Mouse (Mus musculus) hindbrain, postnatal 0 days (tissue): ENCODE results near the gene Fam83f. TPM values are rescaled to one million over a fixed set of nuclear protein-coding genes. Genes with fewer than 3 reads are reported as not detected.

Experiments used
- ATAC-seq: fragments of 200-750 bp; cut with Nextera tagmentation; 2 replicates; pipeline ENCODE4 v1.8.0; 2017; ENCODE audit warnings: mild to moderate bottlenecking, moderate TSS enrichment, moderate library complexity
- DNase-seq: peaks from one replicate; pipeline ENCODE4 v3.0.0-alpha.2; 2015; ENCODE audit warnings: low spot score
- H3K27ac ChIP-seq: fragments of 300-500 bp; sonication (generic); 2 replicates; pipeline ENCODE4 v1.5.1; 2014; ENCODE audit warnings: mild to moderate bottlenecking
- H3K27me3 ChIP-seq: fragments of 300-500 bp; sonication (generic); 2 replicates; pipeline ENCODE4 v1.6.1; 2014; ENCODE audit warnings: low read length, mixed read lengths; ENCODE audit not compliant: insufficient read depth
- H3K36me3 ChIP-seq: fragments of 300-500 bp; sonication (generic); 2 replicates; pipeline ENCODE4 v1.6.1; 2014; ENCODE audit warnings: low read length, mixed read lengths; ENCODE audit not compliant: insufficient read depth
- H3K4me1 ChIP-seq: fragments of 300-500 bp; sonication (generic); 2 replicates; pipeline ENCODE4 v1.6.1; 2014; ENCODE audit warnings: antibody characterized with exemption, low read length, mixed read lengths; ENCODE audit not compliant: insufficient read depth
- H3K4me2 ChIP-seq: fragments of 300-500 bp; sonication (generic); 2 replicates; pipeline ENCODE4 v1.6.1; 2014; ENCODE audit warnings: low read depth, mild to moderate bottlenecking, low read length, moderate library complexity, mixed read lengths
- H3K4me3 ChIP-seq: fragments of 300-500 bp; sonication (generic); 2 replicates; pipeline ENCODE4 v1.5.1; 2014; ENCODE audit warnings: low read length
- H3K9ac ChIP-seq: fragments of 300-500 bp; sonication (generic); replicated peaks from 2 replicates; pipeline ENCODE4 v1.6.1; 2014; ENCODE audit warnings: mild to moderate bottlenecking, low read length, moderate library complexity, mixed read lengths
- H3K9me3 ChIP-seq: fragments of 300-500 bp; sonication (generic); 2 replicates; pipeline ENCODE4 v1.6.1; 2016; ENCODE audit warnings: low read length, mixed read lengths
- CTCF ChIP-seq: IDR thresholded peaks from 2 replicates; pipeline ENCODE4 v1.5.1; 2016; ENCODE audit warnings: antibody characterized with exemption, control low read depth, low read depth
- WGBS: fragments of 180-500 bp; shearing (Covaris S2); extraction: QIAGEN DNeasy Blood & Tissue Kit; methylation state at CpG from one replicate; pipeline ENCODE4 v1.1.7; 2014; 5-methylcytosine and 5-hydroxymethylcytosine counted together
- polyA plus RNA-seq: library from polyadenylated mRNA; unstranded; fragments of >200 nt; fragmentation: Nextera tagmentation; extraction: Ambion mirVana; gene quantifications from 2 replicates; pipeline ENCODE4 v1.2.1, GENCODE M21; 2015
- total RNA-seq: library from RNA; depleted of rRNA; stranded (reverse); fragments of >200 nt; gene quantifications from 2 replicates; pipeline ENCODE4 v1.2.3, GENCODE M21; 2014

Fam83f gene
- total and polyA plus RNA-seq, 2 experiments from 2014 or later: 0.33 to 0.94 TPM

GRCm38 (mm10) chr15:80632280-80632893 is 39.3 kb upstream of the Fam83f start:
- DNase-seq: no peak

GRCm38 (mm10) chr15:80634391-80635193 is 37.1 kb upstream of the Fam83f start:
- ATAC-seq (no peak), DNase-seq (peak; percentile 78)
- no peak overlapping the region for H3K4me3 ChIP-seq
- H3K27me3 ChIP-seq: no peaks in the 10 kb centered on the region
- no peak overlapping the region for H3K27ac ChIP-seq
- no peak overlapping the region for H3K9ac ChIP-seq
- no peaks in the 10 kb centered on the region for H3K9me3 ChIP-seq
- 64% methylated on average over 11 of the region's 11 CpGs for WGBS
- no peak overlapping the region for H3K4me2 ChIP-seq
- no peaks in the 10 kb centered on the region for H3K36me3 ChIP-seq
- no peaks in the 10 kb centered on the region for H3K4me1 ChIP-seq
- peak; percentile 67 for TF ChIP-seq CTCF

More at GRCm38 (mm10) chr15:80632280-80632893, 39.3 kb upstream of the Fam83f start:
- H3K27me3 ChIP-seq: no peaks in the 10 kb centered on the region
- 91% methylated on average over 13 of the region's 13 CpGs for WGBS
- H3K4me2 ChIP-seq: no peak overlapping the region
- H3K4me1 ChIP-seq: no peaks in the 10 kb centered on the region
- H3K27ac ChIP-seq: no peak overlapping the region
- no peak overlapping the region for H3K9ac ChIP-seq
- no peaks in the 10 kb centered on the region for H3K9me3 ChIP-seq
- no peak for TF ChIP-seq CTCF
- no peaks in the 10 kb centered on the region for H3K36me3 ChIP-seq
- ATAC-seq: no peak
- H3K4me3 ChIP-seq: no peak overlapping the region

- 54% methylated on average over 13 of the region's 13 CpGs for WGBS
- Histone ChIP-seq H3K4me2 (no peak overlapping the region), H3K4me3 (no peak overlapping the region), H3K27ac (no peak overlapping the region), H3K9me3 (no peaks in the 10 kb centered on the region), H3K36me3 (no peaks in the 10 kb centered on the region), H3K27me3 (no peaks in the 10 kb centered on the region), H3K4me1 (no peaks in the 10 kb centered on the region), H3K9ac (no peak overlapping the region)
- DNase-seq: no peak
- ATAC-seq: no peak
- no peak for TF ChIP-seq CTCF
Measured at GRCm38 (mm10) chr15:80636757-80637372, 34.8 kb upstream of the Fam83f start.

DNA sequence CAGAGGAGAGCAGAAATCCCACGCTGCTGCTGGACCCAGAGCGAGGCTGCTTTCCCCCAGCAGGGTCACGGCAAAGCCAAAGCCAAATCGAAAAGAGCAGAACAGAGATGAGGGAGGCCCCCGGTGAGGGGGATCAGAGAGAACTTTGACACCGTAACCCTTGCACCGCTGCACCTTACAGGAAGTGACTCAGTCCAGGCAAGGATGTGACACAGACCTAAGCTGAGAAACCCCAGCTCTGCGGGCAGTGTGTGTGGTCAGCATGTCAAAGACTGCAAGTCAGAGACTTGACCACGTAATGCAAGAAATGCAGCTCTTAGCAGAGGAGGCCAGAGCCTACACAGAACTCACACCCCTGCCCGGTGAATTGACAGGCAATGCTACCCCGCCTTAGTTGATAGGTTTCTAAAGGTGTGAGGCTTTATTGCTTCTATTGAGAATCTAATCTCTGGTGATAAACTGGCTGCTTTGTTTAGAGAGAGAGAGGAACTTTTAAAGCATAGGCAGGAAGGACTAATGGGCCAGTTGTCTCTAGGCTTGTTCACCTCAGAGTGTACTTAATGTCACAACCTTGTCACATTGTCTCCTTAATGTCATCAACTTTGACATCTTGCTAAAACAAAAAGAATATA is 32.5 kb upstream of the Fam83f start:
- no peak overlapping the region for H3K27ac ChIP-seq
- no peaks in the 10 kb centered on the region for H3K4me1 ChIP-seq
- DNase-seq (no peak), ATAC-seq (no peak)
- no peak overlapping the region for H3K4me2 ChIP-seq
- H3K9ac ChIP-seq: no peak overlapping the region
- no peaks in the 10 kb centered on the region for H3K27me3 ChIP-seq
- H3K9me3 ChIP-seq: no peaks in the 10 kb centered on the region
- TF ChIP-seq CTCF: no peak
- 73% methylated on average over 11 of the region's 11 CpGs for WGBS
- H3K4me3 ChIP-seq: no peak overlapping the region
- no peaks in the 10 kb centered on the region for H3K36me3 ChIP-seq

DNA sequence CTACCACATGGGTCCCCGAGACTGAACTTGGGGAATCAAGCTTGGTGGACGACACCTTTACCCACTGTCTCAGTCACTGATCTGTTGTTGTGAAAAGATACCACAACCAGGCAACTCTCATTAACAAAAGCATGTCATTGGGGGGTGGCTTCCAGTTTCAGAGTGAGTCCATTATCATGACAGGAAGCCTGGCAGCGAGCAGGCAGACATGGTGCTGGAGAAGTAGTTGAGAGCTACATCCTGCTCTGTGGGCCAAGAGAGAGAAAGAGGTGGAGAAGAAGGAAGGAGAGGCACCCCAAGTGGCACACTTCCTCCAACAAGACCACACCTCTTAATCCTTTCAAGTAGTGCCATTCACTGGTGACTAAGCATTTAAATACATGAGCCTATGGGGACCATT is 31.8 kb upstream of the Fam83f start:
- no peak for ATAC-seq
- Histone ChIP-seq H3K27ac (no peak overlapping the region), H3K4me1 (no peaks in the 10 kb centered on the region), H3K4me2 (no peak overlapping the region), H3K9ac (no peak overlapping the region), H3K36me3 (no peaks in the 10 kb centered on the region), H3K9me3 (no peaks in the 10 kb centered on the region), H3K4me3 (no peak overlapping the region), H3K27me3 (no peaks in the 10 kb centered on the region)
- 89% methylated on average over 3 of the region's 3 CpGs for WGBS
- TF ChIP-seq CTCF: no peak
- DNase-seq: no peak

GRCm38 (mm10) chr15:80641702-80642435 is 29.8 kb upstream of the Fam83f start:
- Histone ChIP-seq H3K4me1 (no peaks in the 10 kb centered on the region), H3K36me3 (no peaks in the 10 kb centered on the region), H3K27me3 (no peaks in the 10 kb centered on the region), H3K9me3 (no peaks in the 10 kb centered on the region), H3K4me2 (no peak overlapping the region), H3K4me3 (no peak overlapping the region), H3K27ac (no peak overlapping the region), H3K9ac (no peak overlapping the region)
- TF ChIP-seq CTCF: no peak
- WGBS: 91% methylated on average over 2 of the region's 2 CpGs
- no peak for ATAC-seq
- no peak for DNase-seq
